Mouse (Mus musculus): ENCODE results near the gene Trim10.
"Not testable (repeated sequence)": the region's sequence is repeated elsewhere in the genome, so short reads cannot be mapped to it uniquely, and the experiment has no call there.

Gene Trim10

DNA sequence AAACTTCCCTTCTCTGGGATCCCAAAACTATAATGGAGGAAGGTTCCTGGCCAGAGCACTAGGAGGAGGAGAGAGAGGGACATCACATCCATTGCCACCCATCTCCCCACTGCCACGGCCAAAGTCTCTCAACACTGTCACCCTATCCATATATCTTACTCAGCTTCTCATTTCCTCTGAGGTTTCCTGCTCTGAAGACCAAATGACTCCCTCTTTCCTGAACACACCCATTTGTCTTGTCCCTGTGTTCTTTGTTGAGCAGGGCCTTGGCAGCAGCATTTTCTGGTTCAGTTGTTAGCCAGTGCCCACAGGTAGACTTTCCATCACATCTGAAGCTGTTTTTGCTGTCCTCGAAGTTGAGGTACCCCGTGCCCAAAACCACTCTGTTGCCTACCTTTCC, 11.2 kb upstream of the Trim10 start:
- in situ Hi-C loops (cut with MboI), result no loop called here

DNA sequence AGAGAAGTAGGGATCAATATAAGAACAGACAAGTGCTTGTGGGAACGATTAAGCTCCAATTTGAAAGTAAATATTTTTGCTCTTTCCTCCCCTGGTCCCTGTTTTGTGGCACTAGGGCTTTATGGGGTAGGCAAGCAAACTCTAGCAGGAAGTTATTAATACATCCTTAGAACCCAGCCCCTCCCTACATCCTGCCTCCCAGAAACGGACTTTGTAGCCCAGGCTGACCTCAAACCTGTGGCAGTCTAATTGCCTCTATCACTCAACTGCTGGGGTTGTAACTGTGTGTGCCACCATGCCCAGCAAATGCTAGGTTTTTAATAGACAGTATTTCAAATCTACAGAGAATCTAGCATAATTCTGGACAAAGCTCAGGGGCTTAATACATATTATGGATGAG, 7.7 kb upstream of the Trim10 start:
- in situ Hi-C loops (cut with MboI), result no loop called here

DNA sequence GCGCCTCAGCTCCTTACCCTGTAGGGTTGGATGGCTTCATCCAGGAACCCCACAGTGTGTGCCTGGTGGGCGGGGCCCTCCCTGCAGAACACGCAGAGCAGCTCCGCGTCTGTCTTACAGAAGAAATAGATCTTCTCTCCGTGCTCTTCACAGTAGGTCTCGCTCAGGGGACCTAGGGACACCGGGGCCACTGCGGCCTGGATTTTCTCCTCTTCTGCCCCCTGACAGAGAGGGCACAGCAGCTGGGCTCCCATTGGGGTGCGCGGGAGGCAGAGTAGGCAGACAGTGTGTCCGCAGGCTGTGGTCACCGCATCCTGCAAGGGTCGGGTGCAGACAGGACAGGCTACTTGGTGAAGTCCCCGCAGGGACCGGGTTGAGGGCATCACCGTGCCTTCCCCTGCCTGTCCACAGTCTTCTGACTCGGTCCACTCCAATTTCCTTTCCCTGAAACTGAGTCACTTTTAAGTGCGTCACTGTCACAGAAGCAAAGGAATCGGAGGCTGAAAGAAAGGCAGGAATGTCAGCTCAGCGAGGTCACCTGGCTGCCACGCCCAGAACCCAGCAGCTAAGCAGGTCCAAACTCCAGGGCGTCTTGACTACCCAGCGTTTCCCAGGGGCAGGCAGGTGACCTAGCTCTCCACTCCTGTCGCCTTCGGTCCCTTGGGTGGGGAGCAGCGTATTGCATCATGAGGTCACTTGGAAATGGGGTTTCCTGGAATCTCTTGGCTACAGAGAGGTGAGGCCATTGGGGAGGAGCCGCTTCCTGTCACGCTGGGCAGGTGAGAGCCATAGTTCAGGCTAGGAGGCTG, 2.5 kb upstream of the Trim10 start, which contains the start of gene Trim15:
Gene Trim15 (minus strand): TSS at position 492 of the 809 bp plus-strand sequence.
- in situ Hi-C loops (cut with MboI), result no loop called here

DNA sequence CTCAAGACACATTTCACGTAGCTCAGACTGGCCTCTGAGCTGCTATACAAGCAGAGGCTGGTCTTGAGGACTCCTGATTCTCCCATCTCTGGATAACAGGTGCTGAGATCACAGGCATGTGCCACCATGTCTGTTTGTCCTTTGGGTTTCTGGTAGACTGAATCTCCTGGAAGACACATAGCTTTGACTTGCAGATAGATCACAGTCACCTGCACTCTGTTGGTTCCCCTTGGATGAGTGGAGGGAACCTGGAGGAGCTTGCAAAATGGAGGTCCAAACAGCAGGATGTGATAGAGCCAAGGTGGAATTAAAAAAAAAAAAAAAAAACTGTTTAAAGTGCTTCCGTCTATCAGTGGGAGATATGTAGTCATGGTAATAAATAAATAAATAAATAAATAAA, 538 bp upstream of the Trim10 start:
- in situ Hi-C loops (cut with MboI), result no loop called here

DNA sequence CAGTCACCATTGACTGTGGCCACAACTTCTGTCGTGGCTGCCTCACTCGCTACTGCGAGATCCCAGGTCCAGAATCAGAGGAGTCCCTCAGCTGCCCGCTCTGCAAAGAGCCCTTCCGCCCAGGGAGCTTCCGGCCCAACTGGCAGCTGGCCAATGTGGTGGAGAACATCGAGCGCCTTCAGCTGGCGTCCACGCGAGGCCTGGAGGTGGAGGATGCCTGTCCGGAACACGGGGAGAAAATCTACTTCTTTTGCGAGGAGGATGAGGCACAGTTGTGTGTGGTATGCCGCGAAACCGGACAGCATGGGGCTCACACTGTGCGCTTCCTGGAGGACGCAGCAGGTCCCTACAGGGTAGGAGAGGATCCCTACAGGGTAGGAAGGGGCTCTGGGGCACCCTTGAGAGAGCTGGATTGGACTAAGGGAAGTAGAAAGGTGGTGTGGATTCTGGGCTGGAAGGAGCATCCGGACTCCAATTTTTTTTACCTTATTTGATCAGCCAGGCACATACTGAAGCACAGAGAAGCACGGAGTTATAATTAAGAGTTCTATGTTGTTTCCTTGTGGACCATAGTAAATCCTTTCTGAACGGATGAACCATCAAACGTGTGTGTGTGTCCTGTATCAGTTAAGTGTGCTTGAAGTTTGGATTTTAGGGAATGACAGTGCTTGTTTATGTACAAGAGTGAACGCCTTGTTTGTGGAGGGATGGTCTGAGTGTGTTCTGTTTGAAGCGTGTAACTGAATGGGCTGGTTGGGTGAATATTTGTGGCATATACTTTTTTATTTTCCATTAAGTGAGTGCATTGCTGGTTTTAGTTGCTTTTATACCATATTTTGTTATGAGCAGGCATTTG, 809 bp downstream of the Trim10 start:
- in situ Hi-C loops (cut with MboI), result no loop called here

DNA sequence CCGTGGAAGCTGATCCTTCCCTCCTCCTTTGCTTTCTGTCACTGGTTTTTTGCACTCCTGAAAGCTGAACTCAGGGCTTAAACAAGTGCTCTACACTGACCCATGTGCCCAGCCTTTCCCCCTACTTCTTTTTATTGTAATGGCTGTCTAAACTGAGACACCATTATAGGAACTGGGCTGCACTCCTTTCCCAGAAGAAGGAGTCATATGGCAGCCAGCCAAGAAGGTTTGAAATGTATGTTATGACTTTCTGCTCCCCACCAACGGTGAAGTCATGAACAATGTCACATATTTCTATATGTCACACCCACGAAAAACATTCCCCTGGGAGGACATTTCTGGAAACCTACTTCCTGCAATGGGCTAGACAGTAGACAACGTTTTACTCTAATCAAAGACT, 5.3 kb downstream of the Trim10 start:
- in situ Hi-C loops (cut with MboI), result no loop called here

DNA sequence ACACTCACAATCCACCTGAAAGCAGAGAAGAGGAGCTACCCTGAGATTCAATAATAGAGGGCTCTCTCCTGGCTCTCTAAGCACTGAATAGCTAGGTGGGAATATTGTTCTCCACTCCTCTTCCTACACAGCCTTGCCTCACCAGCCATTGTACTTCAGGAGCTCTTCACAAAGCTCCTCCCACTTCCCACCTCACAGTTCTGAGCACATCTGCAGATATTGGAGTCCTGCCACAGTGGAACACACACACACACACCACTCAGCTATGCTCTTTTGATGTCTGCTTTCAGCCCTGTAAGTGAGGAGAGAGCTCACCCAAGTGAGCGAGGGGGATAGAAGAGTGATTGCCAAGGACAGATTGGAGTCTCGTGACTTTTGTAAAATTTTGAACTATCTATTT, 14.0 kb downstream of the Trim10 start:
- in situ Hi-C loops (cut with MboI), result no loop called here

DNA sequence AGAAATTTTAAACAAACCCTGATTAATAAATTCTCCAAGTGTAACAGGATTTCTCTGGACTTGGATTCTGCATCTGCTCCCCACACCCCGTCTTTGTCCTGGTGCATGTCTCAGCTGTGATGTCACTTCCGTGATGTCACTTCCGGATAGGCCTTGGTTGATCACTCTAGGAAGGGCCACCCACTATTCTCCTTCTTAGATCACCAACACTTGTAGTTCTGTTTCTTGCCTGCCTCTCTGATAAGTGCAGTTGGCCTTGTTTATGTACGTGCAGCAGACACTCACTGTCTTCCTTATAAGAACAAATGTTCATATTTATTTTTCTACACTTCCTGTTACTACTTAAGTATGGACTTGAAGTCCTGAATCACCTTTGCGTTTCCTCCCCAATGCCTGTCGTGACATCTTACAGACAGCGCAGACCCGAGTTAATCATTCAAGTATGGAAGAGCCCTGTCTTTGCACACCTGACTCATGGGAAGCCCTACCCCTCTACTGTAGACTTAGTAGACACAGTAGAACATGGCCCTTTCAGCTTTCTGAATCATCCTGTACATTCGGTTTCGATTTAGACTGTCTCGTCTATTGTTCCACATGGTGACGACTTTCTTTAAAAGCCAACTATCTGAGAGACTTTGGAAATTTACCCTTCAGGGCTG, 15.9 kb downstream of the Trim10 start:
- in situ Hi-C loops (cut with MboI), result no loop called here

DNA sequence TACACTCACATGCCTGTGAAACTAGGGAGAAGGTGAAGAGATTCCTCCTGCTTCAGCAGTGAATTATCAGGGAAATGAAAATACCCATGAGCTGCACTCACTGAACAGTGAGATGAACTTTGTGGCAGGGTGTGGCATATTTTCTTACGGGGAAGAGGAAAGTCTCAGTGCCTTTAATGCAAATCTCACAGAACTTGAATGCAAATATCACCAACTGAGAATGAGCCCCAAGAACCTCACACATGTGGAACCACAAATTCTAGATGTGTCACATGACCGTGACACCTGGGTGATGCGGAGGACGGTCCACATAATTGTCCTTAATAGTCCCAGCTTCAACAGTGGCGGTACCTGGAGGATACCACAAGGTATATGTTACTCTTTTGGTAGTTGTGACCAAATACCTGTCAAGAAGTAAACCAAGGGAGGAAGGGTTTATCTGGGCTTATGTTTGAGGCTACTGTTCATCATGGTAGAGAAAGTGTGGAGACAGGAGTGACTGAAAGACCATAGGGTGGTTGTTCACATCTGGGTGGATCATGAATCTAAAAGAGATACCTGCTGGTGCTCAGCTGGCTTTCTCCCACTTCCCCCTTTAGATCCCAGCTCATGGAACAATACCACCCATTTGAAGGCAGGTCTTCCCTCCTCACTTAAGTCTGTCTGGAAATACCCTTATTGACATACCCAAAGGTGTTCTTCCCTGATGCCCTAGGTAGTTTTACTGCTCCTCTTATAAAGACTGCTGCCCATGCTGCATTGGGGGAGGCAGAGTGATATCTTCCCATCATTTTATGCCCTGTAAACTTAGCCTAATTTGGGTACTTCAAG, 20.9 kb downstream of the Trim10 start, which contains the start of gene Trim40:
Gene Trim40 (minus strand): TSS at position 51 of the 831 bp plus-strand sequence.
- in situ Hi-C loops (cut with MboI), result no loop called here

DNA sequence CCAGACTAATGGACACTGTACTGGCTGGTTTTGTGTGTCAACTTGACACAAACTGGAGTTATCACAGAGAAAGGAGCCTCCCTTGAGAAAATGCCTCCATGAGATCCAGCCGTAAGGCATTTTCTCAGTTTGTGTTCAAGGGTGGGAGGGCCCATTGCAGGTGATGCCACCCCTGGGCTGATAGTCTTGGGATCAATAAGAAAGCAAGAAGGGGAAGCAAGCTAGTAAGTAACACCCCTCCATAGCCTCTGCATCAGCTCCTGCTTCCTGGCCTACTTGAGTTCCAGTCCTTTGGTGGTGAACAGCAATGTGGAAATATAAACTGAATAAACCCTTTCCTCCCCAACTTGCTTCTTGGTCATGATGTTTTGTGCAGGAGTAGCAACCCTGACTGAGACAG, 22.1 kb downstream of the Trim10 start:
- in situ Hi-C loops (cut with MboI), result not testable (repeated sequence)

DNA sequence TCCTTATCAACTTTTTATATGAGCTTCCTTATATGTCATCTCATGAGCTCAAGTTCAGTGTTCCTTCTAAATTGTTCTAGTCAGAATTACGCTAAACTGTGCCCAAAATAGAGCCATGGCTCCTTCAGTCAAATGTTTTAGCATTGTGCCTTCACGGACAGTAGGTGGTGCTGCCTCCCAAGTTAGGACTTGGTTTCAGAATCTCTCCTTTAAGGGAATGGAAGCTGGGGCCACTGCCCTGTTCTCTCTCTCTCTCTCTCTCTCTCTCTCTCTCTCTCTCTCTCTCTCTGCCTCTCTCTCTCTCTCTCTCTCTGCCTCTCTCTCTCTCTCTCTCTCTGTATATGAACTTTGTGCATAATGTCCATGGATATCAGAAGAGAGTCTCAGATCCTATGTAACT, 23.0 kb downstream of the Trim10 start:
- in situ Hi-C loops (cut with MboI), result no loop called here

DNA sequence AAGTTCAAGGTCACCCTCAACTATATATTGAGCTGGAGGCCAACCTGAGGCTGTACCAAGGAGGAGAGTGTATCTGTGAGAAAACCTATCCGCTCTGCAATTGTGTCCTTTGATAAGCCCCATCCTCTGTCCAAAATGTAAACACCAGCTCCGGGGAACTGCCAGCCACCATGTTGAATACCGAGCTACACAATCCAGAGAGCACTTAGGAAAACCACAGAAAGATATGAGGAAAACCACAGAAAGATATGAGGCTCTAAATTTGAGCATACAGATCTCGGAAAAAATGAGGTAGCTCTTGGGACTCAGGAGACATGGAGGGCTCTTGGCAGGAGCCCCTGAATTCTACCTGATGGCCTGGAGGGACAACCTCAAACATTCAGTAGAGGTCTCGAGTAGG, 24.0 kb downstream of the Trim10 start:
- in situ Hi-C loops (cut with MboI), result no loop called here

DNA sequence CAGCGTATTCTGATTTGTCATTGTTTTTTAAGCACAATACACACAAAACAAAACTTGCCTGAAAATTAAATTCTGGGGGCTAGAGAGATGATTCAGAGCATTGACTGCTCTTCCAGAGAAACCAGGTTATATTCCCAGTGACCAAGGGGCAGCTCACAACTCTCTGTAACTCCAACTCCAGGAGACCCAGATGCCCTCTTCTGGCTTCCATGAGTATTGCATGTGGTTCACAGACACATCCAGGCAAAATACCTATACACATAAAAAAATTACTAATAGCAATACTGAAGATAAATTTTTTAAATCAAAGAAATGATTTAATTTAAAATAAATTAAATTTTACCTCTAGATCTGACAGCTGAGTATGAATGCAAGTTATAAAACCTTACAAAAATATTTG, 27.2 kb downstream of the Trim10 start:
- in situ Hi-C loops (cut with MboI), result no loop called here

DNA sequence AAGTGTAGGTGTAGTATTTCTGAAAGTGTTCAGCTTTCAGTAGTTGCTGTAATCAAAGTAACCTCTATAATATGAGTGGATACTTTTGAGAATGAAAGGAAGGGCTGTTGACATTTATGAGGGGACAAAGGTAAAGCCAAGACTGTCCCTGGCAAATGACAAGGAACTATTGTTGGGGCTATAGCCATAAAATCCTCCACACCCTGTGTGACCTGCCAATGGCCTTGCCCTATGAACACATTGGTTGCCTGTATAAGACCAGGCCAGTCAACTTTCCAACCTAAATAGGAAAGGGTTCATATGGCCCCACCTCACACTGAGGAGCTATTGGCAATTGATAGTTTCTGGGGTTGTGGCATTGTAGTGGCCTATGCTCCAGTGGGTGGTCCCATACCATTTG, 27.7 kb downstream of the Trim10 start:
- in situ Hi-C loops (cut with MboI), result no loop called here

DNA sequence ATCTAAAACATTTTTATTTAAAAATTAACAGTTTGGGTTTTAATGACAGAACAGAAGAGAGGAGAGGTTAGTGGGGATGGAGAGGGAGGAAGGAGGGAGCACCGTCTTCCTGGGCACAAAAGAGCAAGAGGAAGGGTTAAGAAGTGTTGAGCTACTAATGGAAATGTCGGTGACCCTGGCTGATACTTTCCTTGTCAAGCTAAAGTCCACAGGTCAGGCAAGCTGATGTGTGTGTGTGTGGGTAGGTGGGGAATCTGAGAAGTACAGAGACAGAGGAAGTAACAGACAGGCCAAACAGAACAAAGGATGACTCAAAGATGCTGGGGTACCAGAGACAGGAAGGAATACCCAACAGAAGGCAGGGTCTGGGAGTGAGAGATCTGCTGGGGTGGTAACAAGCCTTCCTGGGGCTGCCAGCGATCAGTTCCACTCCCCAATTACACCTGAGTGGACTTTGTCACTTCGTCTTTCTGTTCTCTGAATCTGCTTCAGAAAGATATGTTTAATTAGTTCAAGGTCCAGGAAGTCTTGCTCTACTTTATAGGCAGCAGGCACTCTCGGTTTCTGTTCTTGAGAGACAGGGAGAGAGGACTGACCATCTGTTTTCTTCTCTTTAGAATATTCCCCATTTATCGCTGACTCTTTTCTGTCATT, 28.3 kb downstream of the Trim10 start, which contains the start of gene Trim31:
Gene Trim31 (plus strand): TSS at position 567 of the 654 bp plus-strand sequence.
- in situ Hi-C loops (cut with MboI), result no loop called here

DNA sequence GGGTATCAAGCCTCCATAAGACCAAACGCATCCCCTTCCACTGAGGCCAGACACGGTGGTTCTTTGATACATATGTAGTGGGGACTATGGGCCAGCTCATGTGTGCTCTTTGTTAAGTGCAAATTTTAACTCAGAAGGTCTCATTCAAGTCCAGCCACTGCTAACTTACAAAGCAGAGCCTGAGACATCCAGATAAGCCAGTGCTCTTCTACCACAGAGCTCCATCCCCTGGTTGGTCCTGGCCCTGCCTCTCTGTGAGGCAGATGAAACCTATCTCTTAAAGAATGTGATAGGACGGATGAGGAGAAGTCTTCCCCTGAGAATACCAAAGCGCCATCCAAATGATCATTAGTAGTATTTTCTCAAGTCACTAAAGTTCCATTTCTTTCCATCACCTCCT, 30.0 kb downstream of the Trim10 start:
- in situ Hi-C loops (cut with MboI), result no loop called here

DNA sequence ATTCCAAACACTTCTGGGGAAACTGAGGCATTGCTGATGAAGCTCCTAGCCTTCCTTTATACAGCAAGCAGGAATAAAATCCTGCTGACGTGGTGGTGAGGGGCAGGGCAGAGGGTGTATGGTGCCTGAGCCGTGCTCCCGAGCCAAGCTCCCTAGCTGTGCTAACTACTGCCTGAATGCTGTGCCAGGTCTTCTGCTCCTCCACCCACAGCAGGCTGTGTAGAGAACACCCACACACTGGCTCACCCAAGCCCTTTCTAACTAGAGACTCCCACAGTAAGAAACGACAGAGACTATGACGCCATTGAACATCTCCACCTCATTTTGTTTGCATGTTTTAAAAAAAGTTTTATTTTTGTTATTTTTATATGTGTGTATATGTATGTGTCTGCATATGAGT, 30.6 kb downstream of the Trim10 start:
- in situ Hi-C loops (cut with MboI), result no loop called here

DNA sequence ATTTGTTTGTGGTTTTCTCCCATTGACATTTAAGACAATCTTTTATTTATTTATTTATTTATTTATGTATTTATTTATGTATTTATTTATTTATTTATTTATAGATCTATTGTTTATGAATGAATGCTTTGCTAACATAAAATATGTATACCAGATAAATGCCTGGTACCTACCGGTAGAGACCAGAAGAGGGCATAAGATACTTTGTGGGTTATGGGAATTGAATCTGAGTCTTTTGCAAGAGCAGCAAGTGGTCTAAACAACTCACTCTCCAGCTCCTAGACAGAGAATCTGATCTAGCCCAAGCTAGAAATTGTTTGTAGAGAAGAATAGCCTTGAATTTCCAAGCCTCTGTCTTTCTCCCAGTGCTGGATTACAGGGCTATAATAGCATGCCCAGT, 31.3 kb downstream of the Trim10 start:
- in situ Hi-C loops (cut with MboI), result no loop called here

DNA sequence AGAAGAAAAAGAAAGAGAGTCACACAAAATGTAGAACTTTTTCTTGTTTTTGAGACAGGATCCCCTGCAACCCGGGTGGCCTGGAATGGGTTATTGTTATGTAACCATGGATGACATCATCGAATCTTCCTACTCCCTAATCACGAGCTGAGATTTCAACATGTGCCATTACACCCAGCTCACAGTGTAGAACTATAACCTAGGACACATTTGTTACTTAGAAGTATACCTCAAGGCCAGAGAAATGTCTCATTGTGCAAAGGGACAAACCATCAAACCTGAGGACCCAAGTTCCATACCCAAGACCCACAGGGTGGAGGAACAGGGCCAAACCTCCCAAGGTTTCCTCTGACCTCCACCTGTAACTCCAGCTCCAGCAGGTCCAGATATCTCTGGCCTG, 34.3 kb downstream of the Trim10 start:
- in situ Hi-C loops (cut with MboI), result no loop called here

DNA sequence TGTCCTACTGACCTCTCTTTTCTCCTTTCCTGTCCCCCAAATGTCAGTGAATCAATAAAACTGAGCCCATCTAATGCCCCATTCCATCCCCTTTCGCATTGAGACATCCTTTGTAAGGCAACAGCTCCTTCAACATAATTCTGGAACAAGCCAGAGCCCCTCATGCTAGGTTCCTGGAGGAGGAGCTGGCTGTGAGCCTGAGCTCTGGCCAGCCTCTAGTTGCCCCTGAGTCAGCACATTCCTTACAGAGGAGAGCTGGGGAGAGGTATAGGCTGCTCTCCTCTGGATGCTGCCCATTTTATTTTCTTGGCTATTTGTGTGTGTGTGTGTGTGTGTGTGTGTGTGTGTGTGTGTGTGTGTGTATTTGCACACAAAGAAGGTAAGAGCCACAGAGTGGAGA, 38.9 kb downstream of the Trim10 start:
- in situ Hi-C loops (cut with MboI), result no loop called here

DNA sequence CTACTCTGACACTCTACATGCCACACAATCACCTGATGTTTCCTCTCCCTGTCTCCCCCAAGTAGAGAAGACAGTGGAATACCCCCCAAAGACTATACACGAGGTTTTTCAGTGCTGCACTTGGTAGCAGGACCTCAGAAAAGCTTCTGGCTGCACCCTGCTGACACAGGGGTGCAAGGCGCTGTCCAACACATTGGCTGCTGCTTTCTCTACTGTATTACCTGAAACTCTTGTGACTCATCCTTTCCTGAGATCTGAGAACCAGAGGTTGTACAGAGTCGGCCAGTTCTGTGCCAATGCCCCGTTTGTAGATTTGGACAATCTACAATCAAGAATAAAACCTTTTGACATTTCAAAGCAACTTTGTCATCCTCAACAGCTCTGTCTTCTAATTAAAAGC, 40.4 kb downstream of the Trim10 start:
- in situ Hi-C loops (cut with MboI), result no loop called here

Data from mature B cell (primary cell).